11 mouse cellular contexts compared by ENCODE assay signal in genomic region chr4:149878021-149878449, GRCm38 (mm10).
DNase-seq lines count a peak whose midpoint lies in the region; TF ChIP-seq lines count a peak whose summit lies in the region.
"Had no signal": no experiment of that assay in that cellular context is flagged by ENCODE, and none has a peak within 500 bp of the region (broad histone marks: within the 10 kb centered on the region; RNA-seq: fewer than 3 reads in every experiment).

No protein-coding gene starts in this region.

- intact Hi-C loops in left cerebral cortex, adult 2 months (cut with DNase I) = no loop called here

- H3K4me3 ChIP-seq in left cerebral cortex, adult 2 months = no peak overlapping the region

- H3K27ac ChIP-seq in left cerebral cortex, adult 2 months = peak overlapping the region; percentile 24; the same call in 1 of the 2 replicates

- peak; percentile 27 to 32 for DNase-seq in cerebellum, postnatal 36 days
- DNase-seq in cerebellum, adult 9-10 months = no peak
- DNase-seq in left cerebral cortex, adult 2 months (ENCODE audit: extremely low spot score in 1 of 2, low spot score in 2 of 2) = no peak
- DNase-seq in left cerebral cortex, adult 8-10 months (ENCODE audit: low spot score in 2 of 2) = no peak
- peak; percentile 55 for DNase-seq in heart, adult 8-10 months (ENCODE audit: low spot score)
- DNase-seq in lung, postnatal 10 days = peak; percentile 62
- DNase-seq in thymus, postnatal 14 days = no peak
- DNase-seq in frontal cortex, postnatal 25 days (ENCODE audit: low spot score in 2 of 2) = no peak
- DNase-seq: cerebellum, adult 11-12 months; lung, embryonic 14.5 days; right cerebral cortex, postnatal 4 days had no signal

- no peak for TF ChIP-seq CTCF in left cerebral cortex, adult 2 months (IDR thresholded peaks at IDR 0.05)

Comparison
In these comparisons a context has a peak if more than half of its experiments do, and no peak if none do; other contexts are left out.
1. DNase-seq: peak in cerebellum, postnatal 36 days (2 of 2), heart, adult 8-10 months (single experiment) and lung, postnatal 10 days (single experiment); none in cerebellum, adult 9-10 months (single experiment), left cerebral cortex, adult 2 months (0 of 2), left cerebral cortex, adult 8-10 months (0 of 2), thymus, postnatal 14 days (single experiment) and frontal cortex, postnatal 25 days (0 of 2).